Mouse (Mus musculus) heart, postnatal 36 days (tissue): ENCODE results near the gene Cecr2. TPM values are rescaled to one million over a fixed set of nuclear protein-coding genes. Genes with fewer than 3 reads are reported as not detected.

Source experiments
- DNase-seq, 2 experiments: peaks; one replicate each; pipeline ENCODE4 v3.0.0; 2021 to 2022
- intact Hi-C: fragments of 180-260 bp; cut with DNase I; formaldehyde crosslinking; loops from one replicate; pipeline ENCODE4 v1.15.1; 2025
- total RNA-seq, 2 experiments: library from RNA; stranded (reverse); gene quantifications; 2 replicates each; pipeline ENCODE4 v1.2.3; 2021

The Cecr2 gene
- total RNA-seq, 2 experiments from 2014 or later = 16.4 to 20.3 TPM

DNA sequence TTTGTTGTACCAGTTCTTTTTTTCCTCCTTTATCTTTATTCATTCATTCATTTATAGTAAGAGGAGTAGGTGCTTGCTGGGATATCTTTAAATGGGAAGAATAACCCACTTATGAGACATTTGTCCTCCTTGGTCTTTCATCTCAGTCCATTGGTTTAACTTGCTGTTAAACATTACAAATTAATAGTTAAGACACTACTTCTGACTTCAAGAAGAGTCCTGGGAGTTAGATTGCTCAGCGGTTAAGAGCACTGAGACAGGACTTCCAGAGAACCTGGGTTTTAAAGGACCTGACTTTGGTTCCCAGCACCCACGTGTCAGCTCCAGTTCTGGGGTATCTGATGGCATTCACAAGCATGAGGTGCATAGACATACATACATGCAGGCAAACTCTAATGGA, 80.2 kb downstream of the Cecr2 start:
- intact Hi-C loops = no loop called here
- DNase-seq = no peak

GRCm38 (mm10) chr6:120761151-120761550, 95.0 kb downstream of the Cecr2 start:
- intact Hi-C loops = no loop called here
- no peak for DNase-seq

- intact Hi-C loops = no loop called here
- DNase-seq = no peak
Measured at GRCm38 (mm10) chr6:120769972-120770371, 103.8 kb downstream of the Cecr2 start.

- no peak for DNase-seq
- intact Hi-C loops = no loop called here
Measured at GRCm38 (mm10) chr6:120771366-120771765, 105.2 kb downstream of the Cecr2 start.

GRCm38 (mm10) chr6:120772025-120772424, 105.9 kb downstream of the Cecr2 start:
- intact Hi-C loops = no loop called here
- no peak for DNase-seq

GRCm38 (mm10) chr6:120773149-120773628, 107.0 kb downstream of the Cecr2 start, which contains the start of gene Slc25a18:
Gene Slc25a18, plus strand, starts transcription at chr6:120773578.
- intact Hi-C loops = no loop called here
- DNase-seq = no peak

- intact Hi-C loops = no loop called here
- no peak for DNase-seq
Measured at GRCm38 (mm10) chr6:120773763-120774162, 107.6 kb downstream of the Cecr2 start.

DNA sequence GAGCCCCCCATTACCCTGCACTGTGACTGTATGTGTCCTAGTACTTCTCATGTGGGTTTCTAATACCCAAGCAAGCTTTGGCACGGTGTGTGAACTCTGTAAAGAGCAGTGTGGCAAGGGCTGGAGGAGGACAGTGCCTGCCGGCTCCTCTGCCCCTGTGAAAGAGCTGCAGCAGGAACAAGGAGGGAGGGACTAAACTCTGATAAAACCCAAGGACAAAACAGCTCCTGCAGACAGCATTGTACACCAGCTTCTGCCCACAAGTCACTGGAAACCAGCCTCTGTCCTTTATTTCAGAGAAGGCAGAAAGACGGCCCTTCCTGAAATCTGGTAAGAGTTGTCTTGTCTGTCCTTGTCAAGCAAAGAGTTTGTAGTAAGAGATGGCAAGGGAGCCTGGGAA, 110.1 kb downstream of the Cecr2 start:
- no peak for DNase-seq
- intact Hi-C loops = no loop called here

- DNase-seq = no peak
Measured at GRCm38 (mm10) chr6:120777533-120777932, 111.4 kb downstream of the Cecr2 start.

DNA sequence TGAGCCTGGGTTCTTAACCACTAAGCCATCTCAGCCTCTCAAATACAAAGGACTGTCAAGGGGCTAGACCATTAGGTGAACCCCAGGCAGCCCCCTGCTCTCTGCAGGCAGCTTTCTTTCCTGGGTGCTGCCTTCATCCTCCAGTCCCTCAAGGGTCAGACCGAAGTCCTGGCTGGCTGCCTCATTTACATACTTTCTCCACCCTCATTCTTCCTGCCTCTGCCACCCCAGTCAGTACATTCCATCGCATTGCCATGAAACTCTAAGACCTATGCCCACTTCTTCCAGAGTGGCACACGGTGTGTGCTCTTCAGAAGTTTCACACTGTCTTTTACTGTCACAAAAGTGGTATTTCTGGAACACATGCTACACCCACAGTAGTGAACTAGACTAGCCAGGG, 112.1 kb downstream of the Cecr2 start:
- DNase-seq = no peak
- intact Hi-C loops = no loop called here

More at GRCm38 (mm10) chr6:120777533-120777932, 111.4 kb downstream of the Cecr2 start:
- intact Hi-C loops = no loop called here

GRCm38 (mm10) chr6:120782948-120783347, 116.8 kb downstream of the Cecr2 start:
- no peak for DNase-seq
- intact Hi-C loops = no loop called here

GRCm38 (mm10) chr6:120784351-120784750, 118.2 kb downstream of the Cecr2 start:
- no peak for DNase-seq
- intact Hi-C loops = no loop called here

DNA sequence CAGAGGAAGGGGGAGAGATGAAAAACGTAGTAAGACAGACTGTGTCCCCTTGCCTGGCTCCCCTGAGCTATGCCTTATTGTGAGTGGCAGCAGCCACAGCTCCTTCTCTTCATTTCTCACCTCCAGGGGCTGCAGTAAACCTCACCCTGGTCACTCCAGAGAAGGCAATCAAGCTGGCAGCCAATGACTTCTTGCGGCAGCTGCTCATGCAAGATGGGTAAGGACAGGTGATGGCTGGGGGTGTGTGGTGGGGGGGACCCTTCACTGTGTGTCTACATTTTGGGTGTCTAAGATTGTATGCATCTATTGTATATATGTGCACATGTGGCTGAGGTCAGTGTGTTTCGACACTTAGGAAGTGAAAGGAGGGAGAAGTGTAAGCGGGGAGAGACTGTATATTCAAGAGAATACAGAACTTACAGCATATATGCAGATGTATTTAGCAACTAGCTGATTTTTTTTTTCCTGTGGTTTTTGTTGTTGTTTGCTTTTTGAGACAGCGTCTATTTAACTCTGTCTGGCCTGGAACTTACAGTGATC, 122.0 kb downstream of the Cecr2 start:
- no peak for DNase-seq
- intact Hi-C loops = no loop called here

GRCm38 (mm10) chr6:120788904-120789303, 122.7 kb downstream of the Cecr2 start:
- intact Hi-C loops = no loop called here

DNA sequence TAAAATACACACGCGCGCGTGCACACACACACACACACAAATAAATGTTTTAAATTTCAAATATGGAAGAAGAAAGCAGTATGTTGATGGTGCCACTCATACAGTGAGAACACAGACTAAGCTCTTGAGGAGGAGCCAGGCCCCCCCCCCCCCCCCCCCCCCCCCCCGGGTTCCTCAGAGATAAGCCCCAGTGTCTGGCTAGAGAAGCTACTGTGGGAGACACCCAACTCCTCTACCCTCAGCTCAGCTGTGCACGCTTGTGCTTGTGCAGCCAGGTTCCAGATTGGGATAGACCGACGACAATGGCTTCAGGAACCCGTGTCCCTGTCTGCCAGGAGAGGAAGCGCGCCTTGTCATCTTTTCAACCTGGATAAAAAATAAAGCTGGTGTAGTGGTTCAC, 124.0 kb downstream of the Cecr2 start:
- intact Hi-C loops = no loop called here
- no peak for DNase-seq

More at GRCm38 (mm10) chr6:120788904-120789303, 122.7 kb downstream of the Cecr2 start:
- no peak for DNase-seq

GRCm38 (mm10) chr6:120790717-120791116, 124.5 kb downstream of the Cecr2 start:
- intact Hi-C loops = no loop called here
- no peak for DNase-seq

DNA sequence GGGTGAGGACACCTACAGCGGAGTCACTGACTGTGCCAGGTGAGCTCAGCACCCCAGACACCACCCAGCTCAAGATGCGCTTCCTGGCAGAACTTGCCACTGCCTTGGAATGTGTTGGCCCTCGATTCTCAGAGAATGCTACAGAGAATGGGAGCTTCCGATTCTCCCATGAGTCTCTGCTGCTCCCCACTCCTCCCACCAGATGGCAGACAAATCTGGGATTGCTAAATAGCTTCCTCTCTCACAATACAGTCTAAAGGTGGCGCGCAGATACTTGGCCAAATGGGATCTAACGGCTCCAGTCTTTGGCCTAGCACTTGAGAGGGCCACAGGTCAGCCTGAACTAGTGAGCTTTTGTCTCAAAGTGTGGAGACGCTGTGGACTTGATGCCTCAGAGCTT, 126.8 kb downstream of the Cecr2 start:
- intact Hi-C loops = no loop called here
- DNase-seq = no peak

- intact Hi-C loops = no loop called here
- no peak for DNase-seq
Measured at GRCm38 (mm10) chr6:120795422-120796086, 129.4 kb downstream of the Cecr2 start.

GRCm38 (mm10) chr6:120796111-120796510, 129.9 kb downstream of the Cecr2 start:
- no peak for DNase-seq
- intact Hi-C loops = no loop called here

- intact Hi-C loops = no loop called here
- DNase-seq = no peak
Measured at GRCm38 (mm10) chr6:120798019-120798418, 131.8 kb downstream of the Cecr2 start.

GRCm38 (mm10) chr6:120798905-120799304, 132.7 kb downstream of the Cecr2 start:
- no peak for DNase-seq
- intact Hi-C loops = no loop called here

GRCm38 (mm10) chr6:120799581-120800041, 133.4 kb downstream of the Cecr2 start:
- no peak for DNase-seq
- intact Hi-C loops = no loop called here
